ENCODE assay signal across 19 mouse cellular contexts in genomic region chr15:93972979-93973378, GRCm38 (mm10).
"Had no signal": no experiment of that assay in that cellular context is flagged by ENCODE, and none has a peak within 500 bp of the region (broad histone marks: within the 10 kb centered on the region; RNA-seq: fewer than 3 reads in every experiment).

No protein-coding gene starts in this region.

- H3K27ac ChIP-seq: layer of hippocampus, adult 2 months; left cerebral cortex, adult 2 months; liver, embryonic 13.5 days; macrophage; midbrain, embryonic 12.5 days; midbrain, embryonic 15.5 days; neural tube, embryonic 12.5 days; neural tube, embryonic 15.5 days; stomach, postnatal 0 days had no signal

- H3K4me1 ChIP-seq: liver, embryonic 13.5 days; midbrain, embryonic 12.5 days; midbrain, embryonic 15.5 days; neural tube, embryonic 12.5 days; neural tube, embryonic 15.5 days had no signal

- H3K4me2 ChIP-seq: liver, embryonic 13.5 days; midbrain, embryonic 12.5 days; midbrain, embryonic 15.5 days; neural tube, embryonic 12.5 days; neural tube, embryonic 15.5 days had no signal

- H3K9me3 ChIP-seq: liver, embryonic 13.5 days; midbrain, embryonic 12.5 days; midbrain, embryonic 15.5 days; neural tube, embryonic 12.5 days; neural tube, embryonic 15.5 days had no signal

- H3K36me3 ChIP-seq: liver, embryonic 13.5 days; midbrain, embryonic 12.5 days; midbrain, embryonic 15.5 days; neural tube, embryonic 12.5 days; neural tube, embryonic 15.5 days had no signal

- H3K27me3 ChIP-seq: liver, embryonic 13.5 days; midbrain, embryonic 12.5 days; midbrain, embryonic 15.5 days; neural tube, embryonic 12.5 days; neural tube, embryonic 15.5 days had no signal

- DNase-seq: kidney, adult 2 months; kidney, postnatal 25 days; layer of hippocampus, postnatal 36 days; liver, embryonic 13.5 days; lung, postnatal 14 days; right cerebral cortex, adult 18-20 months; right cerebral cortex, postnatal 14 days; right cerebral cortex, postnatal 4 days; thymus, adult 2 months; thymus, postnatal 25 days had no signal

- ATAC-seq: inflammation-experienced regulatory T-cells, adult 6 months; midbrain, embryonic 15.5 days had no signal

- H3K9ac ChIP-seq: liver, embryonic 13.5 days; midbrain, embryonic 12.5 days; midbrain, embryonic 15.5 days; neural tube, embryonic 12.5 days; neural tube, embryonic 15.5 days had no signal

- H3K4me3 ChIP-seq: layer of hippocampus, adult 2 months; left cerebral cortex, adult 2 months; liver, embryonic 13.5 days; midbrain, embryonic 12.5 days; midbrain, embryonic 15.5 days; neural tube, embryonic 12.5 days; neural tube, embryonic 15.5 days had no signal
